Mouse (Mus musculus) G1E-ER4 (cell line): Measurements from ENCODE around the gene Agpat3. TPM values are rescaled to one million over a fixed set of nuclear protein-coding genes. Genes with fewer than 3 reads are reported as not detected.

Experiments
- GATA1 ChIP-seq: IDR thresholded peaks from one replicate; pipeline ENCODE4 v1.8.0; 2012; ENCODE audit warnings: low read length, inconsistent platforms
- polyA plus RNA-seq: library from polyadenylated mRNA; stranded (reverse); fragments of >175 nt; gene quantifications from 2 replicates; pipeline ENCODE4 v1.2.3, GENCODE M21; 2012

Gene Agpat3
- polyA plus RNA-seq, 1 experiment, result 36.2 TPM

GRCm38 (mm10) chr10:78260916-78261650 is 91.2 kb downstream of the Agpat3 start:
- no peak for TF ChIP-seq GATA1

- no peak for TF ChIP-seq GATA1
These were observed 92.0 kb downstream of the Agpat3 start for GRCm38 (mm10) chr10:78260322-78260721.

GRCm38 (mm10) chr10:78259702-78260101 is 92.6 kb downstream of the Agpat3 start:
- no peak for TF ChIP-seq GATA1

GRCm38 (mm10) chr10:78259230-78259629 is 93.1 kb downstream of the Agpat3 start:
- TF ChIP-seq GATA1, result no peak

- TF ChIP-seq GATA1, result no peak
These were observed 94.1 kb downstream of the Agpat3 start for GRCm38 (mm10) chr10:78258142-78258675.

GRCm38 (mm10) chr10:78255646-78256059 is 96.6 kb downstream of the Agpat3 start:
- TF ChIP-seq GATA1, result no peak

GRCm38 (mm10) chr10:78247206-78247605 is 105.1 kb downstream of the Agpat3 start:
- TF ChIP-seq GATA1, result no peak

GRCm38 (mm10) chr10:78246725-78247124 is 105.6 kb downstream of the Agpat3 start:
- no peak for TF ChIP-seq GATA1

GRCm38 (mm10) chr10:78245225-78245547 is 107.1 kb downstream of the Agpat3 start:
- no peak for TF ChIP-seq GATA1

GRCm38 (mm10) chr10:78244438-78245224 is 107.7 kb downstream of the Agpat3 start, which contains the start of gene Trappc10:
Trappc10 (minus strand) TSS chr10:78244641.
- TF ChIP-seq GATA1, result no peak

- no peak for TF ChIP-seq GATA1
These were observed 108.2 kb downstream of the Agpat3 start for GRCm38 (mm10) chr10:78244058-78244437.

- TF ChIP-seq GATA1, result no peak
These were observed 113.4 kb downstream of the Agpat3 start for GRCm38 (mm10) chr10:78238926-78239325.

- no peak for TF ChIP-seq GATA1
These were observed 114.0 kb downstream of the Agpat3 start for GRCm38 (mm10) chr10:78238297-78238696.

GRCm38 (mm10) chr10:78237809-78238208 is 114.5 kb downstream of the Agpat3 start:
- no peak for TF ChIP-seq GATA1

GRCm38 (mm10) chr10:78236885-78237629 is 115.2 kb downstream of the Agpat3 start:
- TF ChIP-seq GATA1, result no peak

- no peak for TF ChIP-seq GATA1
These were observed 118.5 kb downstream of the Agpat3 start for GRCm38 (mm10) chr10:78233756-78234155.
